In genomic region chr7:66196609-66197445, GRCm38 (mm10) we compare ENCODE assay signal across 9 mouse cellular contexts.
DNase-seq lines count a peak whose midpoint lies in the region; ATAC-seq and TF ChIP-seq lines count a peak whose summit lies in the region.
"Had no signal": no experiment of that assay in that cellular context is flagged by ENCODE, and none has a peak within 500 bp of the region (broad histone marks: within the 10 kb centered on the region; RNA-seq: fewer than 3 reads in every experiment).

No protein-coding gene starts in this region.

- H3K9me3 ChIP-seq in lung, embryonic 16.5 days (ENCODE audit: control insufficient read depth, low read length): no peaks in the 10 kb centered on the region
- H3K9me3 ChIP-seq in embryonic facial prominence, embryonic 13.5 days: no peaks in the 10 kb centered on the region
- no peaks in the 10 kb centered on the region for H3K9me3 ChIP-seq in limb, embryonic 10.5 days (replicated peaks)
- no peaks in the 10 kb centered on the region for H3K9me3 ChIP-seq in midbrain, postnatal 0 days (ENCODE audit: low read length)
- H3K9me3 ChIP-seq: hindbrain, embryonic 15.5 days had no signal

- ATAC-seq in lung, embryonic 16.5 days (ENCODE audit: low read depth): peak; percentile 58; the same call in 1 of the 2 replicates
- peak; percentile 23; the same call in 1 of the 2 replicates for ATAC-seq in embryonic facial prominence, embryonic 13.5 days (ENCODE audit: insufficient number of reproducible peaks, insufficient read depth, low FRiP score, low TSS enrichment, low read depth)
- no peak for ATAC-seq in midbrain, postnatal 0 days (ENCODE audit: low FRiP score)

- DNase-seq in lung, adult 2 months: no peak
- DNase-seq in limb, embryonic 10.5 days (ENCODE audit: low spot score): no peak
- DNase-seq in spleen, postnatal 4 days (ENCODE audit: low spot score in 2 of 2): peak; percentile 80 to 83
- no peak for DNase-seq in gastrocnemius, postnatal 10 days
- no peak for DNase-seq in embryo, embryonic 10 days (ENCODE audit: low spot score)
- no peak for DNase-seq in midbrain, postnatal 0 days (ENCODE audit: low spot score)

- no peak overlapping the region for H3K27ac ChIP-seq in lung, embryonic 16.5 days (ENCODE audit: low read length)
- no peak overlapping the region for H3K27ac ChIP-seq in embryonic facial prominence, embryonic 13.5 days
- H3K27ac ChIP-seq in limb, embryonic 10.5 days: peak overlapping the region; percentile 74; the same call in 1 of the 2 replicates
- no peak overlapping the region for H3K27ac ChIP-seq in midbrain, postnatal 0 days (ENCODE audit: low read depth, low read length)
- H3K27ac ChIP-seq: hindbrain, embryonic 15.5 days had no signal

- no peaks in the 10 kb centered on the region for H3K27me3 ChIP-seq in lung, embryonic 16.5 days (ENCODE audit: control insufficient read depth, insufficient read depth, low read depth, low read length)
- no peaks in the 10 kb centered on the region for H3K27me3 ChIP-seq in embryonic facial prominence, embryonic 13.5 days
- no peaks in the 10 kb centered on the region for H3K27me3 ChIP-seq in limb, embryonic 10.5 days (ENCODE audit: low read depth, poor library complexity, severe bottlenecking)
- no peaks in the 10 kb centered on the region for H3K27me3 ChIP-seq in midbrain, postnatal 0 days (ENCODE audit: insufficient read depth, low read length)
- H3K27me3 ChIP-seq: hindbrain, embryonic 15.5 days had no signal

- no peak overlapping the region for H3K4me2 ChIP-seq in lung, embryonic 16.5 days (ENCODE audit: low read depth, low read length)
- no peak overlapping the region for H3K4me2 ChIP-seq in embryonic facial prominence, embryonic 13.5 days
- no peak overlapping the region for H3K4me2 ChIP-seq in midbrain, postnatal 0 days (ENCODE audit: low read depth, low read length, poor library complexity, severe bottlenecking)
- H3K4me2 ChIP-seq: hindbrain, embryonic 15.5 days had no signal

- TF ChIP-seq POLR2A in lung, adult 2 months (IDR thresholded peaks at IDR 0.05; ENCODE audit: borderline replicate concordance, extremely low read depth, low read depth, low read length): no peak

- no peak overlapping the region for H3K9ac ChIP-seq in lung, embryonic 16.5 days (ENCODE audit: low read length)
- H3K9ac ChIP-seq in embryonic facial prominence, embryonic 13.5 days: no peak overlapping the region
- no peak overlapping the region for H3K9ac ChIP-seq in midbrain, postnatal 0 days (replicated peaks; ENCODE audit: low read length, poor library complexity, severe bottlenecking)
- H3K9ac ChIP-seq: hindbrain, embryonic 15.5 days had no signal

- no peak for TF ChIP-seq CTCF in lung, adult 2 months (IDR thresholded peaks at IDR 0.05; ENCODE audit: insufficient read depth, low read length)
- TF ChIP-seq CTCF in midbrain, postnatal 0 days (IDR thresholded peaks at IDR 0.05): no peak

- peaks cover 25% of the 10 kb centered on the region for H3K4me1 ChIP-seq in lung, embryonic 16.5 days (replicated peaks; ENCODE audit: control insufficient read depth, insufficient read depth, low read length)
- H3K4me1 ChIP-seq in lung, adult 2 months (ENCODE audit: control insufficient read depth, insufficient read depth, low read length): no peaks in the 10 kb centered on the region
- peaks cover 31% of the 10 kb centered on the region for H3K4me1 ChIP-seq in embryonic facial prominence, embryonic 13.5 days
- peaks cover 33% of the 10 kb centered on the region for H3K4me1 ChIP-seq in limb, embryonic 10.5 days
- H3K4me1 ChIP-seq in midbrain, postnatal 0 days (ENCODE audit: insufficient read depth, low read length): peaks cover 6% of the 10 kb centered on the region; the same call in 1 of the 2 replicates

- H3K36me3 ChIP-seq in lung, embryonic 16.5 days (ENCODE audit: control insufficient read depth, insufficient read depth, low read length): no peaks in the 10 kb centered on the region
- no peaks in the 10 kb centered on the region for H3K36me3 ChIP-seq in embryonic facial prominence, embryonic 13.5 days
- no peaks in the 10 kb centered on the region for H3K36me3 ChIP-seq in limb, embryonic 10.5 days
- no peaks in the 10 kb centered on the region for H3K36me3 ChIP-seq in midbrain, postnatal 0 days (ENCODE audit: insufficient read depth, low read length)
- H3K36me3 ChIP-seq: hindbrain, embryonic 15.5 days had no signal

- WGBS in lung, embryonic 16.5 days: 45% methylated on average over 11 of the region's 11 CpGs
- WGBS in lung, adult 2 months: 48% methylated on average over 11 of the region's 11 CpGs
- 80% methylated on average over 11 of the region's 11 CpGs for WGBS in embryonic facial prominence, embryonic 13.5 days
- 83% methylated on average over 11 of the region's 11 CpGs for WGBS in limb, embryonic 10.5 days
- 86% methylated on average over 11 of the region's 11 CpGs for WGBS in midbrain, postnatal 0 days

- no peak overlapping the region for H3K4me3 ChIP-seq in lung, embryonic 16.5 days (ENCODE audit: low read length)
- no peak overlapping the region for H3K4me3 ChIP-seq in lung, adult 2 months (replicated peaks; ENCODE audit: extremely low read depth, low read depth, low read length)
- no peak overlapping the region for H3K4me3 ChIP-seq in embryonic facial prominence, embryonic 13.5 days
- no peak overlapping the region for H3K4me3 ChIP-seq in limb, embryonic 10.5 days
- no peak overlapping the region for H3K4me3 ChIP-seq in midbrain, postnatal 0 days (ENCODE audit: low read depth, low read length)
- H3K4me3 ChIP-seq: hindbrain, embryonic 15.5 days had no signal

Comparison
In these comparisons a context has a peak if more than half of its experiments do, and no peak if none do; other contexts are left out.
1. DNase-seq: peak in spleen, postnatal 4 days (2 of 2); none in lung, adult 2 months (single experiment), limb, embryonic 10.5 days (single experiment), gastrocnemius, postnatal 10 days (single experiment), embryo, embryonic 10 days (single experiment) and midbrain, postnatal 0 days (single experiment).